Mouse (Mus musculus) adrenal gland, postnatal 10 days (tissue): Measurements from ENCODE around the gene Bmp7. TPM values are rescaled to one million over a fixed set of nuclear protein-coding genes. Genes with fewer than 3 reads are reported as not detected.

Experiments
- microRNA-seq: library from miRNA; unstranded; fragments of <30 nt; microRNA quantifications from one replicate; pipeline ENCODE4 v1.2.0, GENCODE M21; 2021
- total RNA-seq, 2 experiments: library from RNA; stranded (reverse); gene quantifications; 2 replicates each; pipeline ENCODE4 v1.2.3; 2021

Gene Bmp7
- total RNA-seq, 2 experiments from 2014 or later, result 7.9 to 10.1 TPM

Small RNA genes lying within 50 kb of the gene (microRNA-seq; reads per million reads assigned to microRNA genes)
- gene Gm22773, result not detected

Other genes starting within 250 kb of the Bmp7 start
- not detected for gene Spo11, start 37.4 kb upstream of the Bmp7 start, total RNA-seq
- 10 to 100 TPM; 51.6 to 54.8 TPM for gene Rae1, start 59.8 kb upstream of the Bmp7 start, total RNA-seq
- gene Rbm38, start 80.2 kb upstream of the Bmp7 start, total RNA-seq, result 10 to 100 TPM; 25.3 to 39.6 TPM
- under 1 TPM; 0.24 to 0.33 TPM for gene Ctcfl, start 179.2 kb upstream of the Bmp7 start, total RNA-seq
- gene Pck1, start 212.7 kb upstream of the Bmp7 start, total RNA-seq, result 1,000 to 10,000 TPM in 1 of 2 experiments, 100 to 1,000 TPM in 1; 954 to 1,859 TPM